Mouse (Mus musculus) liver, adult 2 months (tissue): ENCODE data around the gene 1700122O11Rik.

Source experiments
- CTCF ChIP-seq: fragments of 200-500 bp; IDR thresholded peaks from 2 replicates; pipeline ENCODE4 v1.5.1; 2011; ENCODE audit warnings: low read depth, low read length, control low read depth
- POLR2A ChIP-seq: fragments of 200-500 bp; IDR thresholded peaks from 2 replicates; pipeline ENCODE4 v1.6.1; 2011; ENCODE audit warnings: low read length, control low read depth; ENCODE audit not compliant: insufficient read depth; ENCODE audit errors: extremely low read depth

DNA sequence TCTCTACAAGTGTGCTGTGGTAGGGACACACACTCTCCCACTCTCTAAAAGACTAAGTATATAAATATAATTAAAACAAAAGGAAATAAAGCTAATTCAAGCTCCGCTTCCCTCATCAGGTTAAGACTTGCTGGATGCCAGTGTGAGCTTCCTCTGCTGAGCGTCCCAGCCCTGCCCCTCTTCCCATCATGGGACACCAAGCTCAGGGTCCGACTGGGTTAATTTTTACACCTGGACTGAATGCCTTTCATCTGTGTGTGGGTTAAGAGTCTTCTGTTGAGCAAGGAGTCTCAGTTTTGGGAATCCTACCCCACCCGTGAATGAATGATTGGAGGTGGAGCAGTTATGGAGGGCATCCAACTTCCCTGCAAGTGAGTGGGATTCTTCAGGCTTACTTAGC lies 35.6 kb downstream of the 1700122O11Rik start:
- TF ChIP-seq POLR2A = no peak
- no peak for TF ChIP-seq CTCF
